Mouse (Mus musculus): ENCODE measurements at regions not wholly inside any gene's neighbourhood (a gene's known extent, or its start where the extent isn't known, plus 50 kb on each side); places are given as distances from the start of the nearest gene placed in this dataset.

- DNase-seq (ENCODE audit: low spot score in 2 of 2), result no peak
Observed at GRCm38 (mm10) chr14:76188105-76188645, 77.5 kb downstream of the Nufip1 start.

- no peak for DNase-seq (ENCODE audit: low spot score in 2 of 2)
Observed at GRCm38 (mm10) chr14:76195324-76195723, 84.6 kb downstream of the Nufip1 start.

GRCm38 (mm10) chr14:76197357-76197756 is 86.7 kb downstream of the Nufip1 start:
- no peak for DNase-seq (ENCODE audit: low spot score in 2 of 2)

GRCm38 (mm10) chr14:76198406-76198805 is 87.7 kb downstream of the Nufip1 start:
- DNase-seq (ENCODE audit: low spot score in 2 of 2), result no peak

- DNase-seq (ENCODE audit: low spot score in 2 of 2), result no peak
Observed at GRCm38 (mm10) chr14:76202595-76202994, 91.9 kb downstream of the Nufip1 start.

- DNase-seq (ENCODE audit: low spot score in 2 of 2), result no peak
Observed at GRCm38 (mm10) chr14:76203135-76203534, 92.4 kb downstream of the Nufip1 start.

GRCm38 (mm10) chr14:76216446-76217177 is 105.9 kb downstream of the Nufip1 start:
- DNase-seq (ENCODE audit: low spot score in 2 of 2), result no peak

- DNase-seq (ENCODE audit: low spot score in 2 of 2), result no peak
Observed at GRCm38 (mm10) chr14:76217178-76217500, 106.4 kb downstream of the Nufip1 start.

- DNase-seq (ENCODE audit: low spot score in 2 of 2), result no peak
Observed at GRCm38 (mm10) chr14:76217571-76218256, 107.0 kb downstream of the Nufip1 start.

GRCm38 (mm10) chr14:76220952-76221351 is 110.3 kb downstream of the Nufip1 start:
- no peak for DNase-seq (ENCODE audit: low spot score in 2 of 2)

GRCm38 (mm10) chr14:76221617-76222319 is 111.1 kb downstream of the Nufip1 start:
- no peak for DNase-seq (ENCODE audit: low spot score in 2 of 2)

- DNase-seq (ENCODE audit: low spot score in 2 of 2), result no peak
Observed at GRCm38 (mm10) chr14:76222320-76222626, 111.6 kb downstream of the Nufip1 start.

GRCm38 (mm10) chr14:76223036-76223650 is 112.5 kb downstream of the Nufip1 start:
- no peak for DNase-seq (ENCODE audit: low spot score in 2 of 2)

- DNase-seq (ENCODE audit: low spot score in 2 of 2), result no peak
Observed at GRCm38 (mm10) chr14:76223903-76224302, 113.2 kb downstream of the Nufip1 start.

- DNase-seq (ENCODE audit: low spot score in 2 of 2), result no peak
Observed at GRCm38 (mm10) chr14:76225532-76225931, 114.8 kb downstream of the Nufip1 start.

- no peak for DNase-seq (ENCODE audit: low spot score in 2 of 2)
Observed at GRCm38 (mm10) chr14:76226621-76227297, 116.1 kb downstream of the Nufip1 start.

- no peak for DNase-seq (ENCODE audit: low spot score in 2 of 2)
Observed at GRCm38 (mm10) chr14:76228968-76229555, 118.4 kb downstream of the Nufip1 start.

- no peak for DNase-seq (ENCODE audit: low spot score in 2 of 2)
Observed at GRCm38 (mm10) chr14:76239856-76240493, 129.3 kb downstream of the Nufip1 start.

- DNase-seq (ENCODE audit: low spot score in 2 of 2), result no peak
Observed at GRCm38 (mm10) chr14:76243581-76244337, 133.1 kb downstream of the Nufip1 start.

All from gastrocnemius, postnatal 4 days (tissue).